ENCODE assay signal across 25 mouse cellular contexts in genomic region chr3:99883988-99884564, GRCm38 (mm10). TPM values are rescaled to one million over a fixed set of nuclear protein-coding genes. Genes with fewer than 3 reads are reported as not detected.
DNase-seq lines count a peak whose midpoint lies in the region; ATAC-seq and TF ChIP-seq lines count a peak whose summit lies in the region.
"Had no signal": no experiment of that assay in that cellular context is flagged by ENCODE, and none has a peak within 500 bp of the region (broad histone marks: within the 10 kb centered on the region; RNA-seq: fewer than 3 reads in every experiment).

No protein-coding gene starts in this region.

- no peak overlapping the region for H3K4me3 ChIP-seq in kidney, embryonic 15.5 days (replicated peaks)
- peak overlapping the region; percentile 27; the same call in 1 of the 2 replicates for H3K4me3 ChIP-seq in testis, adult 2 months (ENCODE audit: control insufficient read depth, low read depth, low read length)
- H3K4me3 ChIP-seq: embryonic facial prominence, embryonic 10.5 days; embryonic facial prominence, embryonic 12.5 days; forebrain, embryonic 13.5 days; forebrain, embryonic 15.5 days had no signal

- WGBS in kidney, embryonic 15.5 days: 60% methylated on average over 6 of the region's 6 CpGs

- intact Hi-C loops in heart, postnatal 36 days (cut with DNase I): no loop called here

- no peaks in the 10 kb centered on the region for H3K36me3 ChIP-seq in kidney, embryonic 15.5 days
- peaks cover 3% of the 10 kb centered on the region for H3K36me3 ChIP-seq in testis, adult 2 months (ENCODE audit: control insufficient read depth, insufficient read depth, low read length)
- H3K36me3 ChIP-seq: embryonic facial prominence, embryonic 10.5 days; embryonic facial prominence, embryonic 12.5 days; forebrain, embryonic 15.5 days; G1E had no signal

- peak; percentile 71 for DNase-seq in heart, adult 11 months
- no peak for DNase-seq in heart, postnatal 36 days
- no peak for DNase-seq in kidney, postnatal 36 days
- DNase-seq in testis, postnatal 14 days (ENCODE audit: low spot score): no peak
- DNase-seq: adrenal gland, adult 8-10 months; adrenal gland, postnatal 14 days; adrenal gland, postnatal 36 days; B cell, adult 2 months; cerebellum, adult 11-12 months; cerebellum, adult 2 months; cerebellum, adult 9-10 months; cerebellum, postnatal 10 days; cerebellum, postnatal 25 days had no signal

- H3K9me3 ChIP-seq in kidney, embryonic 15.5 days (replicated peaks): no peaks in the 10 kb centered on the region
- H3K9me3 ChIP-seq: embryonic facial prominence, embryonic 10.5 days; embryonic facial prominence, embryonic 12.5 days; forebrain, embryonic 13.5 days; forebrain, embryonic 15.5 days had no signal

- no peak overlapping the region for H3K4me2 ChIP-seq in kidney, embryonic 15.5 days
- H3K4me2 ChIP-seq: embryonic facial prominence, embryonic 12.5 days; forebrain, embryonic 13.5 days; forebrain, embryonic 15.5 days had no signal

- no peaks in the 10 kb centered on the region for H3K27me3 ChIP-seq in kidney, embryonic 15.5 days
- H3K27me3 ChIP-seq in testis, adult 2 months (ENCODE audit: control insufficient read depth, insufficient read depth, low read length): no peaks in the 10 kb centered on the region
- H3K27me3 ChIP-seq: CH12.LX; embryonic facial prominence, embryonic 12.5 days; forebrain, embryonic 13.5 days; forebrain, embryonic 15.5 days; Patski had no signal

- H3K27ac ChIP-seq in kidney, embryonic 15.5 days: peak overlapping the region; percentile 42; the same call in 1 of the 2 replicates
- H3K27ac ChIP-seq in testis, adult 2 months (ENCODE audit: control insufficient read depth, insufficient read depth, low read depth, low read length): peak overlapping the region; percentile 61
- H3K27ac ChIP-seq: embryonic facial prominence, embryonic 10.5 days; embryonic facial prominence, embryonic 12.5 days; forebrain, embryonic 13.5 days; forebrain, embryonic 15.5 days had no signal

- TF ChIP-seq CTCF in testis, adult 2 months (IDR thresholded peaks at IDR 0.05; ENCODE audit: control insufficient read depth, insufficient read depth, insufficient replicate concordance, low read depth, low read length): no peak

- no peak for TF ChIP-seq POLR2A in testis, adult 2 months (IDR thresholded peaks at IDR 0.05; ENCODE audit: control insufficient read depth, low read depth, low read length)

- peak; percentile 89 for ATAC-seq in kidney, embryonic 15.5 days (replicated peaks; ENCODE audit: low FRiP score)
- ATAC-seq: activated CD4-positive, CD25-positive, alpha-beta regulatory T cell, adult 4 months; CD4-positive, CD25-positive, alpha-beta regulatory T cell, adult 4 months; forebrain, embryonic 13.5 days; forebrain, embryonic 15.5 days; Patski had no signal

- no peak overlapping the region for H3K9ac ChIP-seq in kidney, embryonic 15.5 days
- H3K9ac ChIP-seq: embryonic facial prominence, embryonic 12.5 days; forebrain, embryonic 13.5 days; forebrain, embryonic 15.5 days had no signal

- H3K4me1 ChIP-seq in kidney, embryonic 15.5 days: 0 out of 2 replicates have a peak, but pooled peaks cover 7% of the 10 kb centered on the region
- H3K4me1 ChIP-seq in testis, adult 2 months (ENCODE audit: control insufficient read depth, insufficient read depth, low read length): peaks cover 9% of the 10 kb centered on the region
- H3K4me1 ChIP-seq: forebrain, embryonic 13.5 days had no signal

RNA-seq across cellular contexts. Expression of gene Spag17, which starts 1.1 kb away (rescaled TPM):
- not detected for total RNA-seq in heart, postnatal 36 days (2021)
- polyA plus RNA-seq in kidney, embryonic 15.5 days (2015; fragmentation: Nextera tagmentation; extraction: Ambion mirVana): 0.51 and 1.4 TPM in 2 replicates
- polyA plus RNA-seq in testis, adult 2 months (2012; rRNA removed): 45.5 and 47.0 TPM in 2 replicates
- total RNA-seq: adrenal gland, adult 18-20 months; adrenal gland, adult 8-10 months; adrenal gland, postnatal 14 days; adrenal gland, postnatal 36 days; CH12.LX had no signal
- polyA plus RNA-seq: activated CD4-positive, CD25-positive, alpha-beta regulatory T cell, adult 4 months; CD4-positive, CD25-positive, alpha-beta regulatory T cell, adult 4 months; G1E had no signal

Comparison
In these comparisons a context has a peak if more than half of its experiments do, and no peak if none do; other contexts are left out.
1. RNA of gene Spag17, which starts 1.1 kb away (polyA plus RNA-seq): 45.5 to 47.0 TPM in testis, adult 2 months; 0.51 to 1.4 TPM in kidney, embryonic 15.5 days; every median in the first group is over 10 times any median in the second.